Mouse (Mus musculus): ENCODE results near the gene Kdr.
"Not testable (repeated sequence)": the region's sequence is repeated elsewhere in the genome, so short reads cannot be mapped to it uniquely, and the experiment has no call there.

The Kdr gene

GRCm38 (mm10) chr5:75959809-75960208, 18.4 kb downstream of the Kdr start:
- DNase-seq (ENCODE audit: low spot score): no peak

GRCm38 (mm10) chr5:75956526-75956925, 21.7 kb downstream of the Kdr start:
- DNase-seq (ENCODE audit: low spot score): no peak

GRCm38 (mm10) chr5:75955876-75956275, 22.4 kb downstream of the Kdr start:
- DNase-seq (ENCODE audit: low spot score): no peak

- no peak for DNase-seq (ENCODE audit: low spot score)
Observed at GRCm38 (mm10) chr5:75954778-75955330, 23.4 kb downstream of the Kdr start.

GRCm38 (mm10) chr5:75954218-75954617, 24.0 kb downstream of the Kdr start:
- DNase-seq (ENCODE audit: low spot score): no peak

- no peak for DNase-seq (ENCODE audit: low spot score)
Observed at GRCm38 (mm10) chr5:75952131-75952795, 26.0 kb downstream of the Kdr start.

GRCm38 (mm10) chr5:75950866-75951265, 27.4 kb downstream of the Kdr start:
- no peak for DNase-seq (ENCODE audit: low spot score)

GRCm38 (mm10) chr5:75945394-75945793, 32.9 kb downstream of the Kdr start:
- DNase-seq (ENCODE audit: low spot score): no peak

GRCm38 (mm10) chr5:75943301-75943700, 35.0 kb downstream of the Kdr start:
- DNase-seq (ENCODE audit: low spot score): no peak

- DNase-seq (ENCODE audit: low spot score): no peak
Observed at GRCm38 (mm10) chr5:75941775-75942580, 36.3 kb downstream of the Kdr start.

GRCm38 (mm10) chr5:75939144-75939732, 39.0 kb downstream of the Kdr start:
- DNase-seq (ENCODE audit: low spot score): no peak

GRCm38 (mm10) chr5:75938012-75938411, 40.2 kb downstream of the Kdr start:
- no peak for DNase-seq (ENCODE audit: low spot score)

GRCm38 (mm10) chr5:75936223-75936622, 42.0 kb downstream of the Kdr start:
- no peak for DNase-seq (ENCODE audit: low spot score)

GRCm38 (mm10) chr5:75935225-75935624, 43.0 kb downstream of the Kdr start:
- DNase-seq (ENCODE audit: low spot score): no peak

- peak; percentile 11 for DNase-seq (ENCODE audit: low spot score)
Observed at GRCm38 (mm10) chr5:75934201-75934600, 44.1 kb downstream of the Kdr start.

- peak; percentile 18 for DNase-seq (ENCODE audit: low spot score)
Observed at GRCm38 (mm10) chr5:75933521-75934044, 44.7 kb downstream of the Kdr start.

- DNase-seq (ENCODE audit: low spot score): not testable (repeated sequence)
Observed at GRCm38 (mm10) chr5:75931458-75931857, 46.8 kb downstream of the Kdr start.

GRCm38 (mm10) chr5:75929960-75930359, 48.3 kb downstream of the Kdr start:
- DNase-seq (ENCODE audit: low spot score): no peak

- no peak for DNase-seq (ENCODE audit: low spot score)
Observed at GRCm38 (mm10) chr5:75922677-75923076, 55.6 kb downstream of the Kdr start.

GRCm38 (mm10) chr5:75921730-75922387, 56.4 kb downstream of the Kdr start:
- DNase-seq (ENCODE audit: low spot score): no peak

GRCm38 (mm10) chr5:75919601-75920000, 58.7 kb downstream of the Kdr start:
- DNase-seq (ENCODE audit: low spot score): no peak

- DNase-seq (ENCODE audit: low spot score): no peak
Observed at GRCm38 (mm10) chr5:75918139-75918538, 60.1 kb downstream of the Kdr start.
